Mouse (Mus musculus) urinary bladder, postnatal 4 days (tissue): ENCODE measurements around the gene Arhgef28.
"Not testable (repeated sequence)": the region's sequence is repeated elsewhere in the genome, so short reads cannot be mapped to it uniquely, and the experiment has no call there.

Experiments used
- DNase-seq, 2 experiments: peaks; one replicate each; pipeline ENCODE4 v3.0.0; 2021 to 2022; ENCODE audit warnings: low spot score in 2 of 2

The Arhgef28 gene

DNA sequence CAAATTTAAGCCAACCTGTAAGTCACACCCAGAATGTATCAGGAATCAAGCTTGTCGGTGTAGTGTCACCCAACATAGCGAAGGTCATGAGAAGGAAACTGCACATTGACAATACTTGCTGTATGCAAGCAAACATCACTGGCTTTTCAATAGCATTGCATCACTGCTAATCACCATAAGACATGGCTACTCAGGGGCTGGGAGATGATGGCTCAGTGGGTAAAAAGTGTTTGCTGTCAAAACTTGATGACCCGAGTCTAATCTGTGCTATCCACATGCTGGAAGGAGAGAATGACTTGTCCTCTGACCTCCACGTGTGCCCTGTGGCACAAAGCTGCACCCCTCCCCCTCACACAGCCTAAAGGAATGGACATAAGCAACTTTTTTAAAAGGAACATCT is 133.0 kb downstream of the Arhgef28 start:
- DNase-seq = no peak

GRCm38 (mm10) chr13:98070458-98070857 is 135.8 kb downstream of the Arhgef28 start:
- no peak for DNase-seq

DNA sequence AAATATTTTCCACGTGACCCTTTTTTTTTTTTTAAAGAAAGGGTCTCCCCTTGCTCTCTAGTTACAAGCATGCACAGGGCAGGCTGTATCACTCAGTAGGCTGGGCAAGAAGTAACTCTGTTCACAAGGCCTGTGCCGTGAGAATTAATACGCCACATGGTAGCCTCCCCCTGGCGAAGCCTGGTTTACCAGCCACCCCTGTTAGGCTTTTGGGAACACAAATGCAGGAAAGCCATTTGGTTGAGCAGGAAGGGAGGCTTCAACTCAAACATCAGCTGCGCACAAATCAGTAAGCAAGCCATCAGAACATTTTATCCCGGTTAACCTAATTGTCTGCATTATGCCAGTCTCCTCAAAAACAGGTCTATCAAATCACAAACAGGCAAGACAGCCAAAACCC is 136.6 kb downstream of the Arhgef28 start:
- DNase-seq = no peak

DNA sequence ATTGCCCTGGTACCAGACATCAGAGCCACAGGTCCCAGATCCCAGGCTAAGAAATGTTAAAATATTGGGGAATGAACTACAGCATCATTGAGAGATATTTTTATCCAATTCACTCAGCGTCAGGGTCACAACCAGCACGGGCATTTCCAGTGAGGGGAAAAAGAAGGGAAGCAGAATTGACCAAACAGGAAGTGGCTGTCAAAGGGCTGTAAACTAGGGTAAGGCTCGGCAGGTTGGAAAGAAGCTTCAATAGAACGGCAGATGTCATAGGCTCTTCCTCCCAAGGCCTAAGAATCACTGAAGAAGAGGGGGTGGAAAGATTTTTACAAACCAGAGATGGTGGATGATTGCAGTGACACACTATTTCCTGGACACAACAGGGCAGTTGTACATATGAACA is 143.4 kb downstream of the Arhgef28 start:
- no peak for DNase-seq

GRCm38 (mm10) chr13:98060121-98060520 is 146.1 kb downstream of the Arhgef28 start:
- not testable (repeated sequence) for DNase-seq

- DNase-seq = no peak
These were observed 151.0 kb downstream of the Arhgef28 start for GRCm38 (mm10) chr13:98055194-98055593.

GRCm38 (mm10) chr13:98040628-98041150 is 165.6 kb downstream of the Arhgef28 start:
- DNase-seq = no peak

- DNase-seq = no peak
These were observed 167.5 kb downstream of the Arhgef28 start for GRCm38 (mm10) chr13:98038731-98039130.

- DNase-seq = no peak
These were observed 168.5 kb downstream of the Arhgef28 start for GRCm38 (mm10) chr13:98037693-98038092.

- no peak for DNase-seq
These were observed 174.6 kb downstream of the Arhgef28 start for GRCm38 (mm10) chr13:98031642-98031960.

GRCm38 (mm10) chr13:98030959-98031641 is 175.1 kb downstream of the Arhgef28 start:
- DNase-seq = peak; percentile 62 to 82

DNA sequence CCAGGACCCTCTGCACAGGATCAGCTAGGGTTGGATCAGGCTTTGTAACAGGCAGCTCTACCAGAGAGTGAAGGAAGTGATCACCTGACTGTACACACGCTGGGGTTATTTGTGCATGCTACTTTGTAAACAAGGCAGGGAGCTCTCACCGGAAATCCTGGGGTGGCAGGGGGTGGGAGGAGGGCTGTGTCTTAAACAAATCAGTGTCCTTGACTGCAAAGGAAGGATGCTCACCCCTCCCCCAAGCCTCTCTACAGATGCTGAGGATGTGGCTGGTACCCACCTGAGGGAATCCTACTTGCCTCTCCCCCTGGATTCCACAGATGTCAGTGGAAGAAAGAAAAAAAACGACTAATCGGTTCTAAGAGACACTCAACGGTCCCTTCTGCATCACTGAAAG is 176.2 kb downstream of the Arhgef28 start:
- DNase-seq = no peak

DNA sequence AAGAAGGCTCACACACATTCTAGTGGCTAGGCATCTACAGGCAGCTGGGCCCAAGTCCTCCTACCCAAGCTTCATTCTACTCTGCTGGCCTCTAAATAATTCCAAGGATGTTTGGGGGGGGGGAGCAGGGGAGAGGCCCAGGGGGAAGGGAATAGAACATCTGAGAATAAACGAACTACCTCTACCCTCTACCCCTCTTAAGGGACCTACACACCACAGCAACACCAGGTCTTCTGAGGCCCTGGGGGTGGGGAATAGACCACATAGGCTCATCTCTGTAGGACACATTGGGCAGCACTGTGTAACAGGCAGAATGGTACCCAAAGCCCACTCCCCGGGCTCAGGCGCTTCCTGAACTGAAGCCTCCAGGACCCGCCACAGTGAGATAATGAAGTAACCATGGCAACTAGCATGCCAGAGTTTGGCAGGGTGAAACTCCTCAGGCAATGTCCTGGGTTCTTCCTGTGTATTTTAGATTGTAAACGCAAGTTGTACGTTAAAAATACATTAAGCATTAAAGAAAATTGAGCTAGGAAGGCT is 177.5 kb downstream of the Arhgef28 start:
- no peak for DNase-seq

DNA sequence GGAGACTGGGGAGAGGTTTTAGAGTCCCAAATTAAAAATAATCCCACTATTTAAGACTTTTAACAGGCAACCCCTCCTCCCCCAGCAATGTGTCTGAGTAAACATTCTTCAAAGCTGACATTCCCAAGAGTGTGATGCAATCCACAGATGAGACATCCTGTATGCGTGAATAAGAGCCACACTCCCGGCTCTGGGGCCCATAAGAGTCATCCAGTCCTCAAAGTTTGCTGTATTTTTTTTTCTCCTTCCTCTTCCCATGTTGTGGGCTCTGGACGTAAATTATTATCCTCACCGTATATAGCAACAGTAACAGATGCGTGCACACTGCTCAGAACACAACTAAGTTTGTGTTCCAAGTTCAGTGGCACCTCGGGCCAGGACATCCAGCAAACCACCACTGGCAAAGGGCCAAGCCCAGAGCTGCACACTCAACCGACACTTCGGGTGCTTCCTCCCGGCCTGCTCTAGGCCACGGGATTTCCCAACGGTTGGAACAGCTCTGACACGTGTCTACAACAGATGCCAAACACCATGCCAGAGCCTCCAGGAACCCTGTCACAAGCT is 178.5 kb downstream of the Arhgef28 start:
- DNase-seq = peak; percentile 31 to 65

DNA sequence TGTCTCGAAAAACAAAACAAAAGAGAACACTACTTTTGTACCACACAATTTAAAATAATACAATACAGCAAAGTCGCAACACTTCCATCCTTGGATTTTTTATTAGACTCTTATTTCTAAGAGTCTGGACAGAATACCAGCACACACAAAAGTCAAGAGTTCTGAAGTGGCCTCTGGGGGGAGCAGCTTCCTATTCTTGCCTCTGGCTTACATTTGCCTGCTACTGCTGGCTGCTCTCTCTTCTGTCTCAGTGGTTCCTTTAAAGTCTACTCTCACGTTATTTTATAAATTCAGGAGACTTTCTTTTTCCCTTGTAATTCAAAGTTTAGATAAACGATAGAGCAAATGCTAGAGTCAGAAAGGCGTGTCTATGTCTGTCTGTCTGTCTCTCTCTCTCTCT is 179.1 kb downstream of the Arhgef28 start:
- DNase-seq = no peak

- no peak for DNase-seq
These were observed 180.3 kb downstream of the Arhgef28 start for GRCm38 (mm10) chr13:98025706-98026504.

GRCm38 (mm10) chr13:98025162-98025561 is 181.1 kb downstream of the Arhgef28 start:
- no peak for DNase-seq

- DNase-seq = no peak
These were observed 181.6 kb downstream of the Arhgef28 start for GRCm38 (mm10) chr13:98024680-98025079.

DNA sequence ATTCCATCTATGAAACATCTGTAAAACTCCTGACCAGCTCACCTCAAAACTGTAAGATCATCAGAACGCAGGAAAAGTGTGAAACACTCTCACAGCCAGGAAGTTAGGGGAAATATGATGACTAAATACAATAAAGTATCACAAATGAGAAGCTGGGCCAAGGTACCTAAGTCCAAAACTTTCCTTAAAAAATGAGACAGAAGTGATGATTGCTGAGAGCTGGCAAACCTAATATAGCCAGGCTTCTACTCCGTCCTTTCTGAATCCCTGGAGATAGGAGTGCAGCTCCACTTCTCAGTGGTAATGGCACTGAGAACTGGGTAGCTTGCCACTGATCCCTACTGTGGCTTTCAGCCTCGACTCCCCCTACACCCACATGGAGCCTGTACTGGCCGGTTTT is 184.3 kb downstream of the Arhgef28 start:
- no peak for DNase-seq

GRCm38 (mm10) chr13:98018837-98019236 is 187.4 kb downstream of the Arhgef28 start:
- DNase-seq = not testable (repeated sequence)

- no peak for DNase-seq
These were observed 189.2 kb downstream of the Arhgef28 start for GRCm38 (mm10) chr13:98016923-98017588.
